Mouse (Mus musculus) cortical plate, adult 2 months (tissue): ENCODE results near the gene Pax4.

Experiments
- CTCF ChIP-seq: fragments of 200-500 bp; IDR thresholded peaks from 2 replicates; pipeline ENCODE4 v1.5.1; 2011; ENCODE audit warnings: mild to moderate bottlenecking, control low read depth, low read length; ENCODE audit not compliant: insufficient read depth; ENCODE audit errors: extremely low read depth
- POLR2A ChIP-seq: fragments of 200-500 bp; IDR thresholded peaks from 2 replicates; pipeline ENCODE4 v1.6.1; 2011; ENCODE audit warnings: mild to moderate bottlenecking, low read length, control low read depth; ENCODE audit not compliant: insufficient read depth; ENCODE audit errors: extremely low read depth

DNA sequence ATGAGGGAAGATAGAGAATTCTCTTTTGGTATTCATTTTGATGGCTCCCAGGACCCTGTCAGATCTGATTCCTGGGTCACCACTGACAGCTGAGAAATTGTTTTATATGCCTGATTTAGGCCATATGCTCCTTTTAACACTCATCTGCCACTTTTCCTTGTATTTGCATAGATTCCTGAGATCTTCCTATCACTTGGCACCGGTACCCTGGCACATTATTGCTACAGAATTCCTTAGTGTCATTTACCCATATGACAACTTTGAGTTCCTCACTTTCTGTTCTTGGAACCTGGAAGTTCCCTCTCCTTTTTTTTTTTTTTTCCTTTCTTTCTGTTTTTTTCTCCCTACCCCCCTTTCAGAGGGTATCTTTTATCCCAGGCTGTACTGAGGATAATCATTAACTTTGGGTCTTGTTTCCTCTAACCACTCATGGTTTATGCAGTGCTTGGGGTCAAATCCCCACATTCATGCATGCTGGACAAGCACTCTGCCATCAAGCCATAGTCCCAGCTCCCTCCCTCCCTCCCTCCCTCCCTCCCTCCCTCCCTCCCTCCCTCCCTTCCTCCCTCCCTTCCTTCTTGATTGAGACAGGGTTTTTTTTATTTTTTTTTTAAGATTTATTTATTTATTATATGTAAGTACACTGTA lies 39.2 kb upstream of the Pax4 start:
- no peak for TF ChIP-seq POLR2A
- TF ChIP-seq CTCF, result no peak
